Mouse (Mus musculus) adrenal gland, adult 18-20 months (tissue): ENCODE data around the gene Nt5e. TPM values are rescaled to one million over a fixed set of nuclear protein-coding genes. Genes with fewer than 3 reads are reported as not detected.

Experiments
- DNase-seq, 2 experiments: peaks; one replicate each; pipeline ENCODE4 v3.0.0; 2021 to 2022; ENCODE audit warnings: low spot score in 2 of 2
- total RNA-seq, 2 experiments: library from RNA; stranded (reverse); gene quantifications; 1 replicate in 1 of 2; 2 replicates in 1 of 2; pipeline ENCODE4 v1.2.3; 2021

Gene Nt5e
- total RNA-seq, 2 experiments from 2014 or later, result 6.3 to 8.4 TPM

- DNase-seq, result no peak
These were observed 15.7 kb downstream of the Nt5e start for GRCm38 (mm10) chr9:88342701-88343100.

- no peak for DNase-seq
These were observed 17.4 kb downstream of the Nt5e start for GRCm38 (mm10) chr9:88344424-88344823.

- no peak for DNase-seq
These were observed 19.9 kb downstream of the Nt5e start for GRCm38 (mm10) chr9:88346857-88347256.

- no peak for DNase-seq
These were observed 21.6 kb downstream of the Nt5e start for GRCm38 (mm10) chr9:88348623-88349022.

GRCm38 (mm10) chr9:88350317-88350716 is 23.3 kb downstream of the Nt5e start:
- no peak for DNase-seq

GRCm38 (mm10) chr9:88351163-88351562 is 24.2 kb downstream of the Nt5e start:
- no peak for DNase-seq

GRCm38 (mm10) chr9:88352741-88353140 is 25.7 kb downstream of the Nt5e start:
- no peak for DNase-seq

- no peak for DNase-seq
These were observed 26.5 kb downstream of the Nt5e start for GRCm38 (mm10) chr9:88353459-88353858.

- DNase-seq, result no peak
These were observed 30.2 kb downstream of the Nt5e start for GRCm38 (mm10) chr9:88357173-88357572.

GRCm38 (mm10) chr9:88359140-88359539 is 32.1 kb downstream of the Nt5e start:
- no peak for DNase-seq

- peak; percentile 12 to 27 for DNase-seq
These were observed 34.4 kb downstream of the Nt5e start for GRCm38 (mm10) chr9:88361211-88361909.

- no peak for DNase-seq
These were observed 35.3 kb downstream of the Nt5e start for GRCm38 (mm10) chr9:88362055-88362850.

GRCm38 (mm10) chr9:88363102-88363501 is 36.1 kb downstream of the Nt5e start:
- DNase-seq, result no peak

GRCm38 (mm10) chr9:88366308-88366707 is 39.3 kb downstream of the Nt5e start:
- DNase-seq, result no peak

- DNase-seq, result no peak
These were observed 39.8 kb downstream of the Nt5e start for GRCm38 (mm10) chr9:88366819-88367218.

GRCm38 (mm10) chr9:88367322-88367721 is 40.3 kb downstream of the Nt5e start:
- DNase-seq, result no peak

- no peak for DNase-seq
These were observed 40.8 kb downstream of the Nt5e start for GRCm38 (mm10) chr9:88367751-88368150.

- no peak for DNase-seq
These were observed 41.5 kb downstream of the Nt5e start for GRCm38 (mm10) chr9:88368476-88368875.

GRCm38 (mm10) chr9:88369666-88370065 is 42.7 kb downstream of the Nt5e start:
- no peak for DNase-seq

GRCm38 (mm10) chr9:88371201-88371600 is 44.2 kb downstream of the Nt5e start:
- no peak for DNase-seq

GRCm38 (mm10) chr9:88373001-88373400 is 46.0 kb downstream of the Nt5e start:
- DNase-seq, result no peak

- DNase-seq, result no peak
These were observed 50.5 kb downstream of the Nt5e start for GRCm38 (mm10) chr9:88377483-88377882.
